Mouse (Mus musculus) midbrain, embryonic 16.5 days (tissue): ENCODE data around the gene Gas8. TPM values are rescaled to one million over a fixed set of nuclear protein-coding genes. Genes with fewer than 3 reads are reported as not detected.
A peak's percentile ranks its signal among the peaks of the same experiment; 100 is the strongest.
"Not testable (repeated sequence)": the region's sequence is repeated elsewhere in the genome, so short reads cannot be mapped to it uniquely, and the experiment has no call there.

Source experiments
- ATAC-seq: fragments of 200-750 bp; cut with Nextera tagmentation; 2 replicates; pipeline ENCODE4 v1.8.0; 2017; ENCODE audit warnings: moderate TSS enrichment
- H3K27ac ChIP-seq: fragments of 300-500 bp; sonication (generic); 2 replicates; pipeline ENCODE4 v1.5.1; 2014; ENCODE audit warnings: mild to moderate bottlenecking, low read length, mixed read lengths
- H3K27me3 ChIP-seq: fragments of 300-500 bp; sonication (generic); 2 replicates; pipeline ENCODE4 v1.6.1; 2014; ENCODE audit warnings: low read depth, low read length, mixed read lengths; ENCODE audit not compliant: control insufficient read depth, insufficient read depth
- H3K36me3 ChIP-seq: fragments of 300-500 bp; sonication (generic); 2 replicates; pipeline ENCODE4 v1.6.1; 2014; ENCODE audit warnings: mild to moderate bottlenecking, low read length, moderate library complexity, mixed read lengths; ENCODE audit not compliant: control insufficient read depth, insufficient read depth
- H3K4me1 ChIP-seq: fragments of 300-500 bp; sonication (generic); 2 replicates; pipeline ENCODE4 v1.6.1; 2014; ENCODE audit warnings: mild to moderate bottlenecking, low read length, mixed read lengths; ENCODE audit not compliant: control insufficient read depth, insufficient read depth
- H3K4me2 ChIP-seq: fragments of 300-500 bp; sonication (generic); 2 replicates; pipeline ENCODE4 v1.6.1; 2014; ENCODE audit warnings: mild to moderate bottlenecking, low read length, mixed read lengths
- H3K4me3 ChIP-seq: fragments of 300-500 bp; sonication (generic); 2 replicates; pipeline ENCODE4 v1.5.1; 2014; ENCODE audit warnings: low read depth, mild to moderate bottlenecking, low read length, moderate library complexity, mixed read lengths
- H3K9ac ChIP-seq: fragments of 300-500 bp; sonication (generic); 2 replicates; pipeline ENCODE4 v1.6.1; 2014; ENCODE audit warnings: low read depth, low read length, mixed read lengths
- H3K9me3 ChIP-seq: fragments of 300-500 bp; sonication (generic); replicated peaks from 2 replicates; pipeline ENCODE4 v1.6.1; 2014; ENCODE audit warnings: mild to moderate bottlenecking, low read length, mixed read lengths; ENCODE audit not compliant: control insufficient read depth, poor library complexity, severe bottlenecking
- WGBS: fragments of 180-500 bp; shearing (Covaris S2); extraction: QIAGEN DNeasy Blood & Tissue Kit; methylation state at CpG from one replicate; pipeline ENCODE4 v1.1.7; 2014; 5-methylcytosine and 5-hydroxymethylcytosine counted together
- polyA plus RNA-seq: library from polyadenylated mRNA; unstranded; fragments of >200 nt; fragmentation: Nextera tagmentation; extraction: Ambion mirVana; gene quantifications from 2 replicates; pipeline ENCODE4 v1.2.1, GENCODE M21; 2015

Gene Gas8
- polyA plus RNA-seq, 1 experiment from 2014 or later: 43.9 TPM

DNA sequence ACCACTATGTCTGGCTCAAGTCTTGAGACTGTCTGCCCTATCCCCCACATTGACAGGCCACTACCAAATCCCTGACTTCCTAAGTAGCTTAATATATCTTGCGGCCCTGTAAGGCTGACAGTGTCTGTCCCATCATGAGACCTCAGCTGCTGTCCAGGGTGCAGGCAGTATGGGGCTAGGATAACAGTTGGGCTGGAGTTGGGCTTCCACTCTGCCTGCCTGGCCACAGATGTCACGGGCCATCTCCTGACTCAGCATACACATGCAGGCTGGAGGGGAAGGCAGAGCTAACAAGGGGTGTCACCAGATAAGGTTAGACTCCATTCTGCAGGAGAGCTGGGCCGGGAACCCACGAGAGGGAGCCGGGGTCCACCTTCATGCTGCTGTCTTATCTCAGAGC lies 11.5 kb upstream of the Gas8 start:
- no peak overlapping the region for H3K9ac ChIP-seq
- H3K36me3 ChIP-seq: peaks cover 56% of the 10 kb centered on the region
- H3K9me3 ChIP-seq: no peaks in the 10 kb centered on the region
- ATAC-seq: no peak
- H3K27ac ChIP-seq: no peak overlapping the region
- no peak overlapping the region for H3K4me3 ChIP-seq
- no peak overlapping the region for H3K4me2 ChIP-seq
- WGBS: 96% methylated on average over 5 of the region's 5 CpGs
- no peaks in the 10 kb centered on the region for H3K4me1 ChIP-seq
- no peaks in the 10 kb centered on the region for H3K27me3 ChIP-seq

DNA sequence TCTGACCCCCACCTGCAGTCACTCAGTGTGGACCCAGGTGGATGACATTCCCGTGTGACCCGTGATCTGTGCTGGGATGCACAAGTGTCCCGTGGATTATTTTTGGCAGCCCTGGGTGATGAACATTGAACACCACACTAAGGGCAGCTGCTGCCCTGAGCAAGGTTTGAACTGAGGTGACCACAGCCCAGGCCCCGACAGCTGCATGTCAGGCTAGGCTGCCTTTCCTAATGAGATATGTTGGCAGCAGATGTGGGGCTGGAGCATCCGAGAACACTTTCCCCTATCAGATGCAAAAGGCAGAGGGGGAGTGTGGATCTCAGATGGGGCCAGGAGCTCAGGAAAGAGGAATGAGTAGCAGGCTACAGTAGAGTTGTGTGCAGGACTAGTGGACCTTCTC lies 7.8 kb upstream of the Gas8 start:
- peaks cover 30% of the 10 kb centered on the region for H3K36me3 ChIP-seq
- ATAC-seq: no peak
- H3K4me2 ChIP-seq: no peak overlapping the region
- H3K9ac ChIP-seq: no peak overlapping the region
- WGBS: 84% methylated on average over 5 of the region's 5 CpGs
- H3K27ac ChIP-seq: no peak overlapping the region
- peaks cover 21% of the 10 kb centered on the region for H3K4me1 ChIP-seq
- H3K27me3 ChIP-seq: no peaks in the 10 kb centered on the region
- no peak overlapping the region for H3K4me3 ChIP-seq
- H3K9me3 ChIP-seq: no peaks in the 10 kb centered on the region

DNA sequence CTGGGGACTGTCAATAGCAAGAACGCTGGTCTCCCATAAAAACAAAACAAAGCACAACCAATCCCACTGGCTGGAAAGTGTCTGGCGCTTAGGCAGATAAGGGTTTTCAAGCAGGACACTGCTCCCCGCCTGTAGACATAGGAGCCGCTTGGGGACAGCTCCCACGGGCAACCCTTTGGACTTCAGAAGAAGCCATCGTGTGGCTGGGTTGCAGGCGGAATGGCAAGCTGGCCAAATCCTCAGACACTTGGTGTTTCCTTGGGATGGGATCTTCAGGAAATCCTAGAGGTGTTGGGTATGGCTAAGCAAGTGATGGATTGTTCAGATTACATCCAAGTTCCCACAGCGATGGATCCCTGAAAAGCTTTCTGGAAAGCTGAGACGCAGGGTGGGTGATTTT lies 4.5 kb upstream of the Gas8 start:
- Histone ChIP-seq H3K27ac (peak overlapping the region; percentile 95), H3K27me3 (no peaks in the 10 kb centered on the region), H3K4me2 (peak overlapping the region; percentile 89), H3K4me1 (peaks cover 27% of the 10 kb centered on the region), H3K36me3 (peaks cover 4% of the 10 kb centered on the region), H3K9ac (peak overlapping the region; percentile 96), H3K4me3 (peak overlapping the region; percentile 73), H3K9me3 (no peaks in the 10 kb centered on the region)
- WGBS: 2% methylated on average over 9 of the region's 9 CpGs
- no peak for ATAC-seq

DNA sequence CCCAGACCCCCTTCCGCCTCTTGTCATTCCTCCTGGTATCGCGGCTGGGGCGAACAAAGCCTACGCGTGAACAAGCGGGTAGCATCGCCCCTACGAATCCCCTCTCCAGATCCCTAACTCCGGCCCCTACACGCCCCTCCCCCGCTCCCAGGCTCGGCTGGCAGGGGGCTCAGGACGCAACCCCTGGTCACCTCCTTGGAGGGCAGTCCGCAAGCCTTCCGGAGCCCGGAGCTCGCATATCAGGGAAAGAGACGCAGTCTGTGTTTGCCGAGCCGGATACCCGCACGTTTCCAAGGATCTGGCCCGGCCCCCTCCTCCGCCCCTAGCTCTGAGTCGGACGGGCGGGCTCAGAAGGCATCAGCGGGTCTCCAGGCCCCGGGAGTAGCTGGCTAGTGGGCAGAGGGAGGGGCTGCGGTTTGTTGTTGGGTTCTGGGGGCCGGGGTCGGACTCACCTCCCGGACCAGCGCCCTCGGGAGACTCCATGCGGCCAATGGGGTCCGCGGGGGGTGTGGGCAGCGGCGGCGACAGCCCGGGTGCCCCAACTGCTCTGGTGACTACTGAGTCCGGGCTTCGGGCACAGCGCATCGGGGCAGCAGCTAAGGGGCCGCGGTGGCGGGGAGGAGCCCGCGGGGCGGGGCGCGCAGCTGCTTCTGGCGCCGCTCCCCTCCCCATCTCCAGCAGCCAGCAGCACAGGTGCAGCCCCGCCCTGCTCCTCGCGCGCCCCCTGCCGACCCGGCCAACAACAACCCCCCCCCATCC lies 3.7 kb upstream of the Gas8 start, which contains the start of gene Dbndd1:
Dbndd1 (minus strand) TSS at position 683 of the 759 bp plus-strand sequence.
- Histone ChIP-seq H3K9me3 (no peaks in the 10 kb centered on the region), H3K4me2 (peak within 1 kb of the TSS; percentile 89), H3K4me1 (peaks cover 35% of the 10 kb centered on the region), H3K9ac (peak within 1 kb of the TSS; percentile 96), H3K27ac (peak within 1 kb of the TSS; percentile 95), H3K36me3 (no peaks in the 10 kb centered on the region; the same call in 1 of the 2 replicates), H3K4me3 (peak within 1 kb of the TSS; percentile 73), H3K27me3 (no peaks in the 10 kb centered on the region)
- WGBS: under 1% methylated on average over 58 of the region's 63 CpGs
- ATAC-seq: peak; percentile 64

DNA sequence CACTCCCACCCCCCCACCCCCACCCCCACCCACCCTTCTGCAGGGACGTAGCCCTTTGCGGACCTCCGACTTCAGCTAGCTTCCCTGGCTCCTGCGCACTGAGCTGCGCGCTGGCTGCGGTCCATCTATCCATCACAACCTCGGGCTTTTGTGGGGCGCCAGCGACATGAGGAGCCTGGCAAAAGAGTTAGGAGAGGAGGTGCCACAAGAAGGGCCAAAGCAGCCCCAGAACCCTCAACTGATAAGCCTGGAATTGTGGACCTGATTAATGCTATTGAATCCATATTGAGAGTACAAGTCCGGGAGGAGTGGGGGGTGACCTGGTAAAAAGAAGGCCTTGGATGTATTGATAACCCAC lies 3.1 kb upstream of the Gas8 start:
- Histone ChIP-seq H3K9me3 (no peaks in the 10 kb centered on the region), H3K27me3 (no peaks in the 10 kb centered on the region), H3K9ac (peak overlapping the region; percentile 43), H3K4me1 (peaks cover 37% of the 10 kb centered on the region), H3K27ac (peak overlapping the region; percentile 95), H3K4me2 (peak overlapping the region; percentile 89), H3K36me3 (no peaks in the 10 kb centered on the region; the same call in none of the 2 replicates), H3K4me3 (peak overlapping the region; percentile 73)
- WGBS: under 1% methylated on average over 10 of the region's 11 CpGs
- peak; percentile 23; the same call in 1 of the 2 replicates for ATAC-seq

DNA sequence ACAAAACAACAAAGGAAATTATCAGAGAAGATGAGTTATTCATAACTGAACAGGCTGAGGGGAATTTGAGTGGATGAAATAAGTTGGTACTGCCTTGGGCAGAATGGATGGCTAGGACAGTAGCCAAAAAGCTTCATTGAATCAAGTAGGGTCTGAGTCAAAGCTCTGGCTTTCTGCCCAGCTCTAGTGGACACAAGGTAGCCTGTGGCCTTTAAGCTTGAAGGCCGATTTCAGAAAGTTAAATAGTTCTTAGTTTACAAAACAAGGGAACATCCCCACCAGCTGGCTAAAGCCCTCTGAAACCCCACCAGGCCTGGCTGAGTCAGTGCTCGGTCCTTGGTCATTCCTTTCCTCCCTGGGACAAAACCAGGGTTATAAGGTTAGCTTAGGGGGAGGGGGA lies 2.0 kb upstream of the Gas8 start:
- ATAC-seq: no peak
- peaks cover 37% of the 10 kb centered on the region for H3K4me1 ChIP-seq
- WGBS: 29% methylated on average over 2 of the region's 2 CpGs
- no peak overlapping the region for H3K9ac ChIP-seq
- H3K9me3 ChIP-seq: no peaks in the 10 kb centered on the region
- no peaks in the 10 kb centered on the region for H3K27me3 ChIP-seq
- peaks cover 2% of the 10 kb centered on the region; the same call in 1 of the 2 replicates for H3K36me3 ChIP-seq
- no peak overlapping the region for H3K4me2 ChIP-seq
- no peak overlapping the region for H3K27ac ChIP-seq
- no peak overlapping the region for H3K4me3 ChIP-seq

DNA sequence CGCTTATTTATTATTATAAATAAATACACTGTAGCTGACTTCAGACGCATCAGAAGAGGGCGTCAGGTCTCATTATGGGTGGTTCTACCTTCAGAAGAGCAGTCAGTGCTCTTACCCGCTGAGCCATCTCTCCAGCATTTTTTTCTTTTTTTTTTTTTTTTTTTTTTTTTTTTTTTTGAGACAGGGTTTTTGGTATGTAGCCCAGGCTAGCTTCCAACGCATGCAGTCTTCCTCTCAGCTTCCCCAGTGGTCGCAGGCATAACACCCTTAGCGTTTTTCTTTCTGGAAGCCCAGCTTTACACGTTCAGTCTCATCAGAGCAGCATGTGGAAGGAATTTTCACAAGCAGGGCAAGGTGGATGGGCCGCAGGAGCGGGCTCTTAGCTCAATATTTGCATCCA lies 462 bp upstream of the Gas8 start:
- Histone ChIP-seq H3K27me3 (no peaks in the 10 kb centered on the region), H3K9me3 (no peaks in the 10 kb centered on the region), H3K27ac (0 out of 2 replicates have a peak overlapping the region, but pooled peaks have one; percentile 34), H3K4me1 (peaks cover 28% of the 10 kb centered on the region), H3K4me3 (peak overlapping the region; percentile 79), H3K4me2 (peak overlapping the region; percentile 96), H3K36me3 (peaks cover 7% of the 10 kb centered on the region), H3K9ac (peak overlapping the region; percentile 89)
- 39% methylated on average over 10 of the region's 10 CpGs for WGBS
- no peak for ATAC-seq

DNA sequence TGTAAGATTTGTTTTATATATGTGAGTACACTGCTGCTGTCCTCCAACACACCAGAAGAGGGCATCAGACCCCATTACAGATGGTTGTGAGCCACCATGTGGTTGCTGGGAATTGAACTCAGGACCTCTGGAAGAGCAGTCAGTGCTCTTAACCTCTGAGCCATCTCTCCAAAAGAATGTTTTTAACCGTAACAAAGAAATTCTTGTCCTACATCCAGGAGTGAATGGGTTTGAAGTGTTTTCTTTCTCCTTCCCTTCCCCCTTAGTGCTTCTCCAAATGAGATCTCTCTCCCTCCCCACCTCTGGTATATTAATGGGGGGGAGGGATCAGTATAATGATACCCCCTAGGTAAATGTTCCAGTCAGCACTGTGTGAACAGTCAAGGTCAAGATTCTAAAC lies 1.4 kb downstream of the Gas8 start:
- H3K27me3 ChIP-seq, H3K27ac ChIP-seq, H3K9ac ChIP-seq, H3K9me3 ChIP-seq, H3K4me2 ChIP-seq, ATAC-seq, H3K4me3 ChIP-seq: not testable (repeated sequence)
- H3K36me3 ChIP-seq: peaks cover 20% of the 10 kb centered on the region
- peaks cover 20% of the 10 kb centered on the region for H3K4me1 ChIP-seq
- WGBS: 95% methylated on average over 1 of the region's 1 CpGs

DNA sequence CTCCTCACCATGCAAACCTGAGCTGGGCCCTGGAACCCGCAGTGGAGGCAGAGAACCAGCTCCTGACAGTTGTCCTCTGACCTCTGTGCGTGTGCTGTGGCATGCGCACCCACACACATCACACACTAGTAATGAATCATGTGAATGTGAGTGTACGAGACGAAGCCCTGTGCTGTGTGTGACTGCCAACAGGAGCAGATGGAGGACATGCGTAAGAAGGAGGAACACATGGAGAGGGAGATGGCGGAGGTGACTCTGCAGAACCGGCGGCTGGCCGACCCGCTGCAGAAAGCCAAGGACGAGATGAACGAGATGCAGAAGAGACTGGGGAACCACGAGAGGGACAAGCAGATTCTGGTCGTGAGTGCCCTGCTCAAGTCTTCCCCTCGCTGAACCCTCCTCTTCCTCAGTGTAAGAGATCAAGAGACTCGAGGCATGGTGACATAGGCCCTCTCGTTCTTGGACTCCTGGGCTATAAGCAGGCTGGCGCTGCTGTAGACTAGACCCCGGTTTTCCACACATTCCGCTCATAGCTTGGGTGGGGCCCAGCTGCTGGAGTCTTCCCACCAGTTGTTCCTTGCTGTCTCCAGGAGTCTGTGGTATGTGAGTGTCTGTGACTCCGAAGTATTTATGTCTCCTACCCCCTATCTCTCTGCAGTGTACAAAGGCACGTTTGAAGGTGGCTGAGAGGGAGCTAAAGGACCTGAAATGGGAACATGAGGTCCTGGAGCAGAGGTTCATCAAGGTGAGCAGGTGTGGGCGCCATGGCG lies 9.3 kb downstream of the Gas8 start:
- H3K4me2 ChIP-seq: no peak overlapping the region

More for the DNA sequence above, 9.3 kb downstream of the Gas8 start:
- Histone ChIP-seq H3K27ac (no peak overlapping the region), H3K36me3 (peaks cover 64% of the 10 kb centered on the region), H3K9ac (no peak overlapping the region), H3K9me3 (no peaks in the 10 kb centered on the region), H3K4me1 (no peaks in the 10 kb centered on the region), H3K27me3 (no peaks in the 10 kb centered on the region), H3K4me3 (no peak overlapping the region)
- ATAC-seq: no peak
- WGBS: 94% methylated on average over 25 of the region's 25 CpGs
